Comparison of ENCODE assay signal across 8 mouse cellular contexts in the genomic region with DNA sequence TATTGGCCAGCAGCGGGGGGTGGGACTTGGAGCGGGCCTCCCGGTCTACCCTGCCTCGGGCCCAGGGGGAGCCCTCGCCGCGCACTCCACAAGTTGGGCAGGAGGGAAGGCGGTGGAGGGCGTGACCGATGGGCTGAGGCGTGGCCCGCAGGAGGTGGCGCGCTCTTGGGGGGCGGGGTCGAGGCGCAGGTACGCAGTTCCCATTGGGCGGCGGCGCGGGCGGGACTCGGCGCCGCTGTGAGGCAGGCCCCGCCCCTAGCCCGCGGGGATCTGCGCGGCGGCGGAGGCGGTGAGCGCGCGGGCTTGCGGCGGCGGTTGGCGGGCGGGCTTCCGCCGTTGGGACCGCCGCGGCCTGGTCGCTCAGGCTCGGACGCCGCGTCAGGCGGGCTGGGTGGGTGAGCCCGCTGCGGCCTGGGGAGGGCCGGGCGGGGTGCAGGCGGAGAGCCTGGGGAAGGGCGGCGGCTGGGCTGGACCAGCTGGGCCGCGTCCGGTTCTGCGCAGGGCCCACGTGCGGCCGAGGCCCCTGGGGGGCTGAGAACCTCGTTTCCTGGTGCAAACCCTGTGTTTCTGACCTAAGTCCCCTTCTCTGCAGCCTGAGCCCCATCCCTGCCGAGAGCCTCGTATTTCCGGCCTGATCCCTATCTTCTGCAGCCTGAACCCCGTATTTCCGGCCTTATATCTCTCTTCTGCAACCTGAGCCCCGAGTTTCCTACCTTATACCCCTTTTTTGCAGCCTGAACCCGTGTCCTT. TPM values are rescaled to one million over a fixed set of nuclear protein-coding genes. Genes with fewer than 3 reads are reported as not detected.
DNase-seq lines count a peak whose midpoint lies in the region; ATAC-seq and TF ChIP-seq lines count a peak whose summit lies in the region.

Gene Mum1, plus strand, starts transcription at position 19 of the 750 bp plus-strand sequence.

- WGBS in forebrain, embryonic 15.5 days = under 1% methylated on average over 54 of the region's 75 CpGs
- 0% methylated on average over 69 of the region's 75 CpGs for WGBS in lung, adult 2 months

- intact Hi-C loops in heart, postnatal 25 days (cut with DNase I) = no loop called here

- peaks cover 41% of the 10 kb centered on the region for H3K4me1 ChIP-seq in G1E (ENCODE audit: insufficient read depth, low read depth, low read length)
- peaks cover 40% of the 10 kb centered on the region for H3K4me1 ChIP-seq in forebrain, embryonic 15.5 days
- peaks cover 12% of the 10 kb centered on the region for H3K4me1 ChIP-seq in lung, adult 2 months (ENCODE audit: control insufficient read depth, insufficient read depth, low read length)

- TF ChIP-seq POLR2A in lung, adult 2 months (IDR thresholded peaks at IDR 0.05; ENCODE audit: borderline replicate concordance, extremely low read depth, low read depth, low read length) = 0 out of 2 replicates have a peak, but pooled peaks have one; percentile 2

- H3K4me2 ChIP-seq in forebrain, embryonic 15.5 days (replicated peaks) = peak within 1 kb of the TSS; percentile 75

- no peak for TF ChIP-seq CTCF in G1E (IDR thresholded peaks at IDR 0.05; ENCODE audit: low read depth, low read length)
- no peak for TF ChIP-seq CTCF in lung, adult 2 months (IDR thresholded peaks at IDR 0.05; ENCODE audit: insufficient read depth, low read length)

- peak; percentile 98 for DNase-seq in G1E (ENCODE audit: low spot score)
- peak; percentile 99 for DNase-seq in cerebellum, adult 11-12 months
- peak; percentile 99 for DNase-seq in heart, postnatal 25 days (ENCODE audit: low spot score)
- DNase-seq in layer of hippocampus, adult 18-20 months (ENCODE audit: low spot score in 2 of 2) = peak; percentile 98 to 99
- DNase-seq in lung, adult 2 months = peak; percentile 98
- DNase-seq in thymus, postnatal 0 days (ENCODE audit: low spot score) = peak; percentile 99

- peak within 1 kb of the TSS; percentile 84 for H3K9ac ChIP-seq in forebrain, embryonic 15.5 days (replicated peaks)

- H3K36me3 ChIP-seq in G1E (replicated peaks) = peaks cover 40% of the 10 kb centered on the region
- peaks cover 6% of the 10 kb centered on the region; the same call in 1 of the 2 replicates for H3K36me3 ChIP-seq in forebrain, embryonic 15.5 days

- H3K9me3 ChIP-seq in G1E (replicated peaks) = peaks cover 7% of the 10 kb centered on the region
- H3K9me3 ChIP-seq in forebrain, embryonic 15.5 days = no peaks in the 10 kb centered on the region

- peak; percentile 96 for ATAC-seq in G1E (ENCODE audit: extremely low read depth, insufficient number of reproducible peaks, low FRiP score, poor library complexity, severe bottlenecking)
- ATAC-seq in forebrain, embryonic 15.5 days (replicated peaks) = peak; percentile 96
- ATAC-seq in neutrophil, adult 5-6 weeks (ENCODE audit: extremely low read depth, insufficient number of reproducible peaks, low FRiP score, poor library complexity, severe bottlenecking) = peak; percentile 90

- H3K27me3 ChIP-seq in G1E (ENCODE audit: insufficient read depth, low read length) = peaks cover 16% of the 10 kb centered on the region
- no peaks in the 10 kb centered on the region for H3K27me3 ChIP-seq in forebrain, embryonic 15.5 days

- peak within 1 kb of the TSS; percentile 88 for H3K4me3 ChIP-seq in G1E (ENCODE audit: low read depth, low read length)
- peak within 1 kb of the TSS; percentile 81 for H3K4me3 ChIP-seq in forebrain, embryonic 15.5 days
- peak within 1 kb of the TSS; percentile 84 for H3K4me3 ChIP-seq in lung, adult 2 months (replicated peaks; ENCODE audit: extremely low read depth, low read depth, low read length)

- H3K27ac ChIP-seq in forebrain, embryonic 15.5 days (replicated peaks) = peak within 1 kb of the TSS; percentile 92

RNA-seq across cellular contexts. Expression of gene Mum1, which starts in this region (rescaled TPM):
- total RNA-seq in G1E (2014; fragmentation: Nextera tagmentation) (10.8 and 16.9 TPM in 2 replicates), G1E (2017) (56.1 and 59.1 TPM in 2 replicates)
- 32.3 and 36.2 TPM in 2 replicates for polyA plus RNA-seq in G1E (2012)
- 49.9 and 52.8 TPM in 2 replicates for polyA plus RNA-seq in forebrain, embryonic 15.5 days (2015; fragmentation: Nextera tagmentation; extraction: Ambion mirVana)
- total RNA-seq in heart, postnatal 25 days (2021) = 10 to 100 TPM; 15.3 to 16.7 TPM
- total RNA-seq in layer of hippocampus, adult 18-20 months (2021) = 10 to 100 TPM; 37.4 to 45.1 TPM
- 39.6 and 42.0 TPM in 2 replicates for polyA plus RNA-seq in lung, adult 2 months (2012; rRNA removed)
- total RNA-seq in neutrophil, adult 5-6 weeks (2017) = 42.0 and 43.6 TPM in 2 replicates
- 70.8 and 72.4 TPM in 2 replicates for polyA plus RNA-seq in thymus, postnatal 0 days (2015; fragmentation: Nextera tagmentation; extraction: Ambion mirVana)

Comparison
In these comparisons a context has a peak if more than half of its experiments do, and no peak if none do; other contexts are left out.
1. Peak in every context shown above with its lines: DNase-seq, ATAC-seq, H3K4me3 ChIP-seq and H3K27ac ChIP-seq.